Mouse (Mus musculus) liver, embryonic 14.5 days (tissue): ENCODE data around the gene Mgrn1.

Experiments used
- CTCF ChIP-seq: IDR thresholded peaks from 2 replicates; pipeline ENCODE4 v1.5.1; 2016; ENCODE audit warnings: antibody characterized with exemption, low read depth, control low read depth
- EP300 ChIP-seq: IDR thresholded peaks from 2 replicates; pipeline ENCODE4 v1.6.1; 2016; ENCODE audit warnings: antibody characterized with exemption, low read depth

GRCm38 (mm10) chr16:4971626-4972025, 85.6 kb downstream of the Mgrn1 start:
- TF ChIP-seq CTCF, result no peak
- no peak for TF ChIP-seq EP300
